Mouse (Mus musculus) neutrophil, adult 5-6 weeks (primary cell): ENCODE measurements around the gene Map4. TPM values are rescaled to one million over a fixed set of nuclear protein-coding genes. Genes with fewer than 3 reads are reported as not detected.
A peak's percentile ranks its signal among the peaks of the same experiment; 100 is the strongest.
"Not testable (repeated sequence)": the region's sequence is repeated elsewhere in the genome, so short reads cannot be mapped to it uniquely, and the experiment has no call there.

Source experiments
- ATAC-seq: fragments of 151-379, 151-347 bp; 2 replicates; pipeline ENCODE4 v1.8.0; 2017; ENCODE audit warnings: mild to moderate bottlenecking, moderate TSS enrichment; ENCODE audit not compliant: insufficient number of reproducible peaks, poor library complexity, low FRiP score, severe bottlenecking; ENCODE audit errors: extremely low read depth
- total RNA-seq: library from RNA; stranded (forward); fragments of 200-1000 nt; gene quantifications from 2 replicates; pipeline ENCODE4 v1.2.3, GENCODE M21; 2017

Map4 gene
- total RNA-seq, 1 experiment from 2014 or later, result 55.5 TPM

- ATAC-seq, result no peak
These were observed 120.8 kb downstream of the Map4 start for GRCm38 (mm10) chr9:110051869-110052661.

GRCm38 (mm10) chr9:110052951-110053304 lies 121.7 kb downstream of the Map4 start:
- ATAC-seq, result no peak

- ATAC-seq, result no peak
These were observed 122.2 kb downstream of the Map4 start for GRCm38 (mm10) chr9:110053305-110054079.

GRCm38 (mm10) chr9:110054080-110054421 lies 122.8 kb downstream of the Map4 start:
- no peak for ATAC-seq

DNA sequence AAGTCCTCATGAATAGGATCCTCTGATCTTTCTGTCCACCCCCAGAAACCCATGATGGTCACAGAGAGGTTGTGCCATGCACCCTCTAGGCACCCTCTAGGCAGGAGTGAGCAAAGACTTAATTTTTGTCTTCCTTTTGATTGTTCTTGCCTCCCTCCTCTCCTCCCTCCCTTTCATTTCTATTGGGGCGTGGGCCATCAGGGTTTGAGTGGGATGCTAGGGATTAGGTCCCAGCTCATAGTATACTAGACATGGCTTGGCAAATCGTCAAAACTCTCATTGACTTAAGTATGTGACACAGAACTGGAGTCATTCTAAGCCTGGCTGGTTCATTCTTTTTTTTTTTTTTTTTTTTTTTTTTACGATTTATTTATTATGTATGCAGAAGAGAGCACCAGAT lies 123.5 kb downstream of the Map4 start:
- no peak for ATAC-seq

DNA sequence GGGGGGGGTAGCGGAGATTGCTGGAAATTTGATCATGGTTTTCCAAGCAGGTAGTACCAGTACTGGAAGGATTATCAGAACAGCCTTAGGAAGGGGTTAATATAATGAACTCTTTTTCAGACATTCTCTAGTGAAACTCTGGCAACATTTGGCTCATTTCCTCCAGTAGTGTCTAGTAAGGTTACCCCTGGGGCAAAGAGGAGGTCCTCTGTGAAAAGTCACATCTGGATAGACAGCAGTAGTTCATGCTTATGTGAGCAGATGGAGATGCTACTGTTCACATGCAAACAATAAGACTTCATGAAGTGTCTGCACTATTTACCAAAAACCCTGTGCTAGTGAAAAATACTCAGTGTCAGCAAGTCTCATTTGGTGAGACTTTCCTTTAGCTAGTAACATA lies 125.9 kb downstream of the Map4 start:
- no peak for ATAC-seq

- no peak for ATAC-seq
These were observed 129.5 kb downstream of the Map4 start for GRCm38 (mm10) chr9:110060761-110061160.

GRCm38 (mm10) chr9:110062405-110062804 lies 131.1 kb downstream of the Map4 start:
- no peak for ATAC-seq

GRCm38 (mm10) chr9:110062861-110063260 lies 131.6 kb downstream of the Map4 start:
- ATAC-seq, result no peak

DNA sequence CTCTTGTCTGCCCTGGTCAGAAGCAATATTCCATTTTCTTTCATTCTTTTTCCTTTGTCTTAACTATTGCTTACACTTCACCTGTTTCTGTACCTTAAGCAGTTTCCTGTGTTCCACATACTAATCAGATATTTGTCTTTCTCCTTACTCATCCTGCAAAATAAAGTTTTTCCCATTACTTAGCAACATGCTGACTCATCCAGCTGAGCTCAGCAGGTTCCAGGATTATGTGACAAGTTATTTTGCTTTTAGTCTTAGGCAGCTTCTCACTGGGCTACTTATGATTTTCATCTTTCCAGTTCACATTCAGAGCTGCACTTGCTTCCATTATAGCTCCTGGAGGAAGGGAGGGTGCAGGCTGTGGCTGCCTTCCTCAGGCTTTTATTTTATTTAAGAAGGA lies 133.4 kb downstream of the Map4 start:
- ATAC-seq, result no peak

DNA sequence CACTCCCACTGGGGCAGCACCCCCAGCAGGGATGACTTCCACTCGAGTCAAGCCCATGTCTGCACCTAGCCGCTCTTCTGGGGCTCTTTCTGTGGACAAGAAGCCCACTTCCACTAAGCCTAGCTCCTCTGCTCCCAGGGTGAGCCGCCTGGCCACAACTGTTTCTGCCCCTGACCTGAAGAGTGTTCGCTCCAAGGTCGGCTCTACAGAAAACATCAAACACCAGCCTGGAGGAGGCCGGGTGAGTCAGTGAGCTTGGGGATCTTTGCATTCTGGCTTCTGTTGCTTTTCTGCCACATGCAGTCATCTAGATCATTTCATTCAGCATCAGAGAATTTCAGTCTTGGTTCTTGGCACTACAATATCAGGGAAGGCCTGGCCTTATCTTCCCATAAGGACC lies 137.5 kb downstream of the Map4 start:
- ATAC-seq, result no peak

DNA sequence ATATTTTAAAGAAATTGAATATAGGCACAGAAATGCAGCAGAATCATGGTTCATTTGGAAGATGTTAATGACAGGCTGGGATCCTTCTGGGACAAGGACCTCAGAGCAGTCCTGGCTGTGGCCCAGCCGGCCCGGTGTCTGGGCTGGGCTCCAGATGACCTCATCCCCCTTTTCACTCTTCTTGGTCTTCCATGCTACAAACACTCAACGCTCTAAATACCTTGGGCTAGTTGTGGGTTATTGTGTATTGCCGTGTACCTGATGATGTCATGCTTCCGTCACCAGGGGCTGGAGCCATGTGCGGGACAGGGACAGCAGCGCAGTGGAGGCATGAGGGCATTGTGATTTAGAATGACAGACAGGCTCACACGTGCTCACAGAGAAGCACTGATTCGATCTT lies 139.1 kb downstream of the Map4 start:
- no peak for ATAC-seq

DNA sequence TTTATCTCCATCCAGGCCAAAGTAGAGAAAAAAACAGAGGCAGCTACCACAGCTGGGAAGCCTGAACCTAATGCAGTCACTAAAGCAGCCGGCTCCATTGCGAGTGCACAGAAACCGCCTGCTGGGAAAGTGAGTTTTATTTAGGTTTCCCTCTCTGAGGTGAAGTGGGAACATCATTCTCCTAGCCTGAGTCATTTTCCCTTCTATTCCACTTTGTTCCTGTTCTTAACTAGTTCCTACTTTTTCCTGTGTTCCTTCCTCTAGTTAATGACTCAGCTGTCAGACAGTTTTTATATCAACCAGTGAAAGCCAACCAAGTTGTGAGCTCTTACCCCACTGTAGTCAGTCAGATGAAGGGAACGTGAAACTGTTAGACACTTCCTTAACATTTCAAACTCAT lies 139.8 kb downstream of the Map4 start:
- no peak for ATAC-seq

- ATAC-seq, result peak; percentile 19; the same call in 1 of the 2 replicates
These were observed 140.6 kb downstream of the Map4 start for GRCm38 (mm10) chr9:110071843-110072242.

GRCm38 (mm10) chr9:110076468-110076867 lies 145.2 kb downstream of the Map4 start:
- not testable (repeated sequence) for ATAC-seq

DNA sequence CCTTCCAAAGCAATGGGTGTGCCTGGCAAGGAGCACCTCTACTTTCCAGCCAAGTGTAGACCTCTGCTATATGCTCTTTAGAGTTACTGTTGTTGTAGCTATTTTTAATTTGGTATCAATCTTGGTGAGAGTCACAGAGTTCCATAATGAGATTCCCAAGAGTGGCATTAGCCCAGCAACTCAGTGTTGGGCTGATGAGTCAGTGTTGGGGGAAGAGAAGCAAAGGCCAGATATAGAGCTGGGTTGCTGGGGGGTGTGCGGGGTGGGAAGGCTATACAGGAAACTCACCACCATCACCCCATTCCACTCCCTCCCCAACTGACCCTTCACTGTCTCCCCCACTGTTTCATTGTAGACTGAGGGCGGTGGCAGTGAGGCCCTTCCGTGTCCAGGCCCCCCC lies 149.8 kb downstream of the Map4 start:
- no peak for ATAC-seq

- no peak for ATAC-seq
These were observed 153.1 kb downstream of the Map4 start for GRCm38 (mm10) chr9:110084201-110084964.

- no peak for ATAC-seq
These were observed 154.4 kb downstream of the Map4 start for GRCm38 (mm10) chr9:110085693-110086092.

DNA sequence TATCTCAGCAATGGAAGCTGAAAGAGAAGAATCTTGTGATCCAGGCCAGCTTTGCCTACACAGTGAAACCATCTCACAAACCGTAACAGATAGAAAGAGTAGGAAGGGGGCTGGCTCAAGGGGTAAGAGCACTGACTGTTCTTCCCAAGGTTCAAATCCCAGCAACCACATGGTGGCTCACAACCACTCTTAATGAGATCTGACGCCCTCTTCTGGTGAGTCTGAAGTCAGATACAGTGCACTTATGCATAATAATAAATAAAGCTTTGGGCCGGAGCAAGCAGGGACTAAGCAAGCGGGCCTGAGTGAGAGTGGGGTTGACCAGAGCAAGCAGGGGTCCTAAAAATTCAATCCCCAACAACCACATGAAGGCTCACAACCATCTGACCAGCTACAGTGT lies 162.0 kb downstream of the Map4 start:
- no peak for ATAC-seq

DNA sequence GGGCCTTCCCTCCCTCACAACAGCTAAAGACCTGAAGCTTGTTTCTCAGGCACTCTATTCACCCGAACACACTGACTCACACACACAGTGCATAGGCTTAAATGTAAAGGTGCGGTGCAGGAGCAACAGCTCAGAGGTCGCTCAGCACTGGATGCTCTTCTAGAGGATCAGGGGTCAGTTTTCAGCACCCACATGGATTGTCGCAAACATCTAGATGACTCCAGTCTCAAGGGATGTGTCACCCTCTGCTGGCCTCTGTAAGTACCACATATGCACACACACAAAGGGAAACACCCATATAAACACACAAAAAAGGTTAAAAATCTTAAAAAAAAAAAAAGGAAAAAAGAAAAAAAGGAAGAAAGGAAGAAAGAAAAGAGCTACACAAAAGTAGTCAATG lies 163.5 kb downstream of the Map4 start:
- no peak for ATAC-seq
